Mouse (Mus musculus): ENCODE measurements around the gene Adam19. TPM values are rescaled to one million over a fixed set of nuclear protein-coding genes. Genes with fewer than 3 reads are reported as not detected.
"Not testable (repeated sequence)": the region's sequence is repeated elsewhere in the genome, so short reads cannot be mapped to it uniquely, and the experiment has no call there.

Adam19 gene
- polyA plus RNA-seq (2012; rRNA removed) = 7.8 and 12.4 TPM in 2 replicates

GRCm38 (mm10) chr11:46055896-46056769 is at the start of gene Adam19:
Gene Adam19, plus strand, starts transcription at chr11:46055992.
- DNase-seq (ENCODE audit: low read depth, low spot score) = no peak
- WGBS = 2% methylated on average over 51 of the region's 51 CpGs

- WGBS = 20% methylated on average over 6 of the region's 6 CpGs
These were observed 39.7 kb upstream of the Adam19 start for GRCm38 (mm10) chr11:46016061-46016460.

GRCm38 (mm10) chr11:46020246-46020645 is 35.5 kb upstream of the Adam19 start:
- DNase-seq (ENCODE audit: low read depth, low spot score) = no peak
- 84% methylated on average over 1 of the region's 1 CpGs for WGBS

More at GRCm38 (mm10) chr11:46016061-46016460, 39.7 kb upstream of the Adam19 start:
- peak; percentile 22 for DNase-seq (ENCODE audit: low read depth, low spot score)

GRCm38 (mm10) chr11:46021850-46022249 is 33.9 kb upstream of the Adam19 start:
- DNase-seq (ENCODE audit: low read depth, low spot score) = no peak

- WGBS = 68% methylated on average over 6 of the region's 6 CpGs
- DNase-seq (ENCODE audit: low read depth, low spot score) = no peak
These were observed 32.8 kb upstream of the Adam19 start for GRCm38 (mm10) chr11:46022983-46023382.

GRCm38 (mm10) chr11:46025962-46026392 is 29.8 kb upstream of the Adam19 start:
- no peak for DNase-seq (ENCODE audit: low read depth, low spot score)
- 64% methylated on average over 7 of the region's 7 CpGs for WGBS

- no peak for DNase-seq (ENCODE audit: low read depth, low spot score)
- WGBS = 84% methylated on average over 6 of the region's 6 CpGs
These were observed 27.6 kb upstream of the Adam19 start for GRCm38 (mm10) chr11:46027952-46028814.

- no peak for DNase-seq (ENCODE audit: low read depth, low spot score)
- WGBS = 58% methylated on average over 2 of the region's 2 CpGs
These were observed 26.3 kb upstream of the Adam19 start for GRCm38 (mm10) chr11:46029485-46029884.

- DNase-seq (ENCODE audit: low read depth, low spot score) = no peak
- 74% methylated on average over 2 of the region's 2 CpGs for WGBS
These were observed 25.8 kb upstream of the Adam19 start for GRCm38 (mm10) chr11:46030026-46030425.

GRCm38 (mm10) chr11:46031470-46031869 is 24.3 kb upstream of the Adam19 start:
- 61% methylated on average over 3 of the region's 3 CpGs for WGBS
- no peak for DNase-seq (ENCODE audit: low read depth, low spot score)

- 87% methylated on average over 7 of the region's 7 CpGs for WGBS
- no peak for DNase-seq (ENCODE audit: low read depth, low spot score)
These were observed 22.8 kb upstream of the Adam19 start for GRCm38 (mm10) chr11:46032956-46033355.

- no peak for DNase-seq (ENCODE audit: low read depth, low spot score)
- WGBS = 80% methylated on average over 10 of the region's 10 CpGs
These were observed 19.4 kb upstream of the Adam19 start for GRCm38 (mm10) chr11:46036374-46036773.

GRCm38 (mm10) chr11:46038901-46039300 is 16.9 kb upstream of the Adam19 start:
- WGBS = 74% methylated on average over 15 of the region's 15 CpGs
- DNase-seq (ENCODE audit: low read depth, low spot score) = no peak

- WGBS = 44% methylated on average over 11 of the region's 11 CpGs
- DNase-seq (ENCODE audit: low read depth, low spot score) = no peak
These were observed 16.5 kb upstream of the Adam19 start for GRCm38 (mm10) chr11:46039335-46039734.

GRCm38 (mm10) chr11:46040841-46041556 is 14.8 kb upstream of the Adam19 start:
- no peak for DNase-seq (ENCODE audit: low read depth, low spot score)
- WGBS = 83% methylated on average over 9 of the region's 9 CpGs

GRCm38 (mm10) chr11:46041607-46042267 is 14.1 kb upstream of the Adam19 start:
- 80% methylated on average over 12 of the region's 12 CpGs for WGBS
- no peak for DNase-seq (ENCODE audit: low read depth, low spot score)

- 85% methylated on average over 5 of the region's 5 CpGs for WGBS
- no peak for DNase-seq (ENCODE audit: low read depth, low spot score)
These were observed 11.0 kb upstream of the Adam19 start for GRCm38 (mm10) chr11:46044781-46045180.

GRCm38 (mm10) chr11:46047264-46047663 is 8.5 kb upstream of the Adam19 start:
- no peak for DNase-seq (ENCODE audit: low read depth, low spot score)
- WGBS = 88% methylated on average over 3 of the region's 3 CpGs

GRCm38 (mm10) chr11:46052105-46052659 is 3.6 kb upstream of the Adam19 start, which contains the start of gene Gm12166:
Gene Gm12166, minus strand, starts transcription at chr11:46052321.
- 40% methylated on average over 19 of the region's 19 CpGs for WGBS
- DNase-seq (ENCODE audit: low read depth, low spot score) = not testable (repeated sequence)

Data from large intestine, adult 2 months (tissue).